Mouse (Mus musculus): ENCODE results near the gene Fap. TPM values are rescaled to one million over a fixed set of nuclear protein-coding genes. Genes with fewer than 3 reads are reported as not detected.
A peak's percentile ranks its signal among the peaks of the same experiment; 100 is the strongest.

Gene Fap
- polyA plus RNA-seq, 1 experiment from 2014 or later = 6.1 TPM

DNA sequence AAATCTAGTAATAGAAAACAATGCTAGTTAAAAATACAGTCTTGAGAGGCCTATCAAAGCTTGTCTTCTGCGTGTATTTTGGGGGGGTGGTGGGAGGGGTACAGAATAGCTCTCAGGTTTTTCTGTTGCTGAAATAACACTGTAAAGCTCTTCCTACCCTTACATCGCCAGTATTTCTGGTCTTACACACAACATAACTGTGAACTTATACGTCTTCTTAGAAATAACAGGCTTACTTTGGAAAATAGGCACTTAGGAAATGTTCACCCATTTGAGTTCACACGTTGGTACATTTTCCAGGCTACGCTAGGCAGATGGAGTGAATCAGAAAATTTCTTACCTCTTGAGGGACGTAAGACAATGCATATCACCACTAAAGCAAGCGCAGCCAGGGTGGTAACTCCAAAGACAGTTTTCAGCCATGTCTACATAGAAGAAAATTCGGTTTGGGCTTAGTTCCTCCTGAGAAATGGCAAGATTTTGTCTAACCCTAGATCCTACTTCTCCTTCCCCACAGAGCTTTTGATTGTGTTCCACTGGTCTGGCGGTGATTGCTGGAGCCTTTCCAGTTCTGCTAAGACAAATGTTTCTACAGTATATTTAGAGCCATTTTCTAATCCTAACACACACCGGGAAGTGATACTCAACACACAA is 649 bp downstream of the Fap start:
- Histone ChIP-seq H3K36me3 (ENCODE audit: insufficient read depth, low read length) (no peaks in the 10 kb centered on the region), H3K9ac (ENCODE audit: low read depth, low read length) (no peak overlapping the region; the same call in 1 of the 2 replicates), H3K27ac (peak overlapping the region; percentile 26; the same call in 1 of the 2 replicates), H3K4me3 (replicated peaks; ENCODE audit: low read depth, low read length) (peak overlapping the region; percentile 21), H3K27me3 (ENCODE audit: insufficient read depth, low read length) (no peaks in the 10 kb centered on the region), H3K9me3 (replicated peaks; ENCODE audit: low read length) (no peaks in the 10 kb centered on the region), H3K4me2 (ENCODE audit: low read length) (peak overlapping the region; percentile 35), H3K4me1 (replicated peaks; ENCODE audit: insufficient read depth, low read length) (no peaks in the 10 kb centered on the region)
- WGBS = 71% methylated on average over 10 of the region's 10 CpGs
- TF ChIP-seq CTCF (IDR thresholded peaks at IDR 0.05; ENCODE audit: low read depth) = no peak
- DNase-seq (ENCODE audit: low spot score) (peak; percentile 28), ATAC-seq (replicated peaks; ENCODE audit: low FRiP score, low read depth) (no peak)

DNA sequence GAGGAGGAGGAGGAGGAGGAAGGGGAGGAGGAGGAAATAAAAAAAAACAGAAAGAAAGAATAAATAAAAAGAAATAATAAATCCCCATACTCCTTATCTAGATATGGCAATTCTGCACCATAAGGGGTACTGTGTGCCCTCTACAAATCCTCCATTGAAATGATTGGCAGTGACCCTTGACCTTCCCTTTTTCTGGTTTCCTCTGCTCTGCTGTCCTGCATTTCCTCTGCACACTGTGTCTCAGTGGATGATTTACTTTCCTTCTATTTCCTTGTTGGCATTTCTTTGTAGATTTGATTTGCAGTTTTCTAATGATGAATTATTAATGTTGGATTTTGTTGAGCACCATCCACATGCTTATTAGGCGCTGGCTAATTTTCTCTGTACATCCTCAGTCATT is 9.2 kb downstream of the Fap start:
- H3K4me1 ChIP-seq (replicated peaks; ENCODE audit: insufficient read depth, low read length) = no peaks in the 10 kb centered on the region
- H3K27ac ChIP-seq = no peak overlapping the region
- no peaks in the 10 kb centered on the region for H3K9me3 ChIP-seq (replicated peaks; ENCODE audit: low read length)
- H3K36me3 ChIP-seq (ENCODE audit: insufficient read depth, low read length) = no peaks in the 10 kb centered on the region
- no peak for DNase-seq (ENCODE audit: low spot score)
- no peak overlapping the region for H3K4me2 ChIP-seq (ENCODE audit: low read length)
- TF ChIP-seq CTCF (IDR thresholded peaks at IDR 0.05; ENCODE audit: low read depth) = no peak
- no peak for ATAC-seq (replicated peaks; ENCODE audit: low FRiP score, low read depth)
- 76% methylated on average over 1 of the region's 1 CpGs for WGBS
- no peak overlapping the region for H3K4me3 ChIP-seq (replicated peaks; ENCODE audit: low read depth, low read length)
- no peaks in the 10 kb centered on the region for H3K27me3 ChIP-seq (ENCODE audit: insufficient read depth, low read length)
- no peak overlapping the region for H3K9ac ChIP-seq (ENCODE audit: low read depth, low read length)

GRCm38 (mm10) chr2:62562661-62563485 is 11.0 kb downstream of the Fap start:
- Histone ChIP-seq H3K4me2 (ENCODE audit: low read length) (no peak overlapping the region), H3K4me3 (replicated peaks; ENCODE audit: low read depth, low read length) (no peak overlapping the region), H3K36me3 (ENCODE audit: insufficient read depth, low read length) (no peaks in the 10 kb centered on the region), H3K4me1 (replicated peaks; ENCODE audit: insufficient read depth, low read length) (no peaks in the 10 kb centered on the region), H3K27ac (0 out of 2 replicates have a peak overlapping the region, but pooled peaks have one; percentile 10), H3K9me3 (replicated peaks; ENCODE audit: low read length) (no peaks in the 10 kb centered on the region), H3K27me3 (ENCODE audit: insufficient read depth, low read length) (no peaks in the 10 kb centered on the region), H3K9ac (ENCODE audit: low read depth, low read length) (no peak overlapping the region)
- WGBS = 52% methylated on average over 5 of the region's 5 CpGs
- ATAC-seq (replicated peaks; ENCODE audit: low FRiP score, low read depth) = peak; percentile 61; the same call in 1 of the 2 replicates
- DNase-seq (ENCODE audit: low spot score) = peak; percentile 81
- no peak for TF ChIP-seq CTCF (IDR thresholded peaks at IDR 0.05; ENCODE audit: low read depth)

DNA sequence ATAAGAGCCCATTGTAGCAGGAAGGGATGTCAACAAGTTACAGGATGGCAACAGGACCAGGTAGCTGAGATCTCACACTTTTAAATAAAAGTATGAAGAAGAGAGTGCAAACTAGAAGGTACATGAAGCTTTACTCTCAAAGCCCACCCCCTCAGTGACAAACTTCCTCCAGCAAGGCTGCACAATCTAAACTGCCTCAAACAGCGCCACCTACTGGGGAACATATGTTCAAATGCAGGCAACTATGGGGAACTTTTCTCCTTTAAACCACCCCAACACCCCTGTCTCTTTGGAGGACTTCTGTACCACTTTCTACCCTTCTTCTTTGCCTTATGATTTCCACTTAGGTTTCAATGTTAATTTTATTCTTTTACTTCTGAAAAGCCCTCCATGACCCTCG is 16.5 kb downstream of the Fap start:
- Histone ChIP-seq H3K9ac (ENCODE audit: low read depth, low read length) (no peak overlapping the region), H3K4me2 (ENCODE audit: low read length) (no peak overlapping the region), H3K4me1 (replicated peaks; ENCODE audit: insufficient read depth, low read length) (no peaks in the 10 kb centered on the region), H3K27ac (no peak overlapping the region), H3K27me3 (ENCODE audit: insufficient read depth, low read length) (no peaks in the 10 kb centered on the region), H3K4me3 (replicated peaks; ENCODE audit: low read depth, low read length) (no peak overlapping the region), H3K36me3 (ENCODE audit: insufficient read depth, low read length) (no peaks in the 10 kb centered on the region), H3K9me3 (replicated peaks; ENCODE audit: low read length) (no peaks in the 10 kb centered on the region)
- ATAC-seq (replicated peaks; ENCODE audit: low FRiP score, low read depth) (no peak), DNase-seq (ENCODE audit: low spot score) (no peak)
- peak; percentile 41 for TF ChIP-seq CTCF (IDR thresholded peaks at IDR 0.05; ENCODE audit: low read depth)
- 68% methylated on average over 2 of the region's 2 CpGs for WGBS

- TF ChIP-seq CTCF (IDR thresholded peaks at IDR 0.05; ENCODE audit: low read depth) = no peak
- no peak for ATAC-seq (replicated peaks; ENCODE audit: low FRiP score, low read depth)
- Histone ChIP-seq H3K4me3 (replicated peaks; ENCODE audit: low read depth, low read length) (no peak overlapping the region), H3K27me3 (ENCODE audit: insufficient read depth, low read length) (no peaks in the 10 kb centered on the region), H3K9ac (ENCODE audit: low read depth, low read length) (no peak overlapping the region), H3K27ac (no peak overlapping the region), H3K4me2 (ENCODE audit: low read length) (no peak overlapping the region), H3K9me3 (replicated peaks; ENCODE audit: low read length) (no peaks in the 10 kb centered on the region), H3K36me3 (ENCODE audit: insufficient read depth, low read length) (no peaks in the 10 kb centered on the region), H3K4me1 (replicated peaks; ENCODE audit: insufficient read depth, low read length) (no peaks in the 10 kb centered on the region)
- DNase-seq (ENCODE audit: low spot score) = no peak
- WGBS = 80% methylated on average over 9 of the region's 9 CpGs
These were observed 17.5 kb downstream of the Fap start for GRCm38 (mm10) chr2:62556349-62556748.

GRCm38 (mm10) chr2:62549659-62550058 is 24.2 kb downstream of the Fap start:
- no peaks in the 10 kb centered on the region for H3K36me3 ChIP-seq (ENCODE audit: insufficient read depth, low read length)
- 80% methylated on average over 3 of the region's 3 CpGs for WGBS
- no peaks in the 10 kb centered on the region for H3K4me1 ChIP-seq (replicated peaks; ENCODE audit: insufficient read depth, low read length)

More at GRCm38 (mm10) chr2:62549659-62550058, 24.2 kb downstream of the Fap start:
- no peak for ATAC-seq (replicated peaks; ENCODE audit: low FRiP score, low read depth)
- H3K4me2 ChIP-seq (ENCODE audit: low read length) = no peak overlapping the region
- H3K4me3 ChIP-seq (replicated peaks; ENCODE audit: low read depth, low read length) = no peak overlapping the region
- no peak for DNase-seq (ENCODE audit: low spot score)
- H3K27ac ChIP-seq = no peak overlapping the region
- TF ChIP-seq CTCF (IDR thresholded peaks at IDR 0.05; ENCODE audit: low read depth) = peak; percentile 56
- no peak overlapping the region for H3K9ac ChIP-seq (ENCODE audit: low read depth, low read length)
- no peaks in the 10 kb centered on the region for H3K9me3 ChIP-seq (replicated peaks; ENCODE audit: low read length)
- no peaks in the 10 kb centered on the region for H3K27me3 ChIP-seq (ENCODE audit: insufficient read depth, low read length)

Measured in kidney, postnatal 0 days (tissue).